Comparison of ENCODE assay signal across 22 mouse cellular contexts in the genomic region with DNA sequence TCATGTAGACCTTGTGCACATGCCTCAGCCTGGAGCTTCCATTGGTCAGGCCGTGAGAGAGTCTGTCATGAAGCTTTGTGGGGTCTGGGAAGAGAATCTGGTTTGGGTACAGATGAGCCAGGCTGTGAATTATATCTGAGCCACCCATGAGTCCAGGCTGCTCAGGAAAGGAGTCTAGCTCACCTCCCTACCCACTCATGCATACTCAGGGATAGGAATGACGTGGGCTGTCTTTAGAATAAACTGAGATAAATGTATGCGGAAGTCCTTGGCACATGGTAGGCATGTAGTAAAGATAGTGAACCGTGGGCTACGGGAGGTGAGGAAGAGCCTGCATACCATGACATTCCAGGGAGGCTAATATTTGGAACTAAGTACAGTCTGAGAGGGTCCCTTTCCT. TPM values are rescaled to one million over a fixed set of nuclear protein-coding genes. Genes with fewer than 3 reads are reported as not detected.
DNase-seq lines count a peak whose midpoint lies in the region; ATAC-seq lines count a peak whose summit lies in the region.
"Had no signal": no experiment of that assay in that cellular context is flagged by ENCODE, and none has a peak within 500 bp of the region (broad histone marks: within the 10 kb centered on the region; RNA-seq: fewer than 3 reads in every experiment).

No protein-coding gene starts in this region.

- H3K27me3 ChIP-seq in heart, embryonic 14.5 days (ENCODE audit: control insufficient read depth, insufficient read depth, low read length): no peaks in the 10 kb centered on the region
- no peaks in the 10 kb centered on the region; the same call in 1 of the 2 replicates for H3K27me3 ChIP-seq in heart, embryonic 12.5 days (replicated peaks)
- no peaks in the 10 kb centered on the region for H3K27me3 ChIP-seq in midbrain, embryonic 11.5 days (ENCODE audit: control insufficient read depth, insufficient read depth, low read length)
- H3K27me3 ChIP-seq in midbrain, embryonic 15.5 days (replicated peaks): no peaks in the 10 kb centered on the region

- no peak overlapping the region for H3K4me2 ChIP-seq in heart, embryonic 14.5 days (ENCODE audit: low read length)
- H3K4me2 ChIP-seq in heart, embryonic 12.5 days: no peak overlapping the region
- no peak overlapping the region for H3K4me2 ChIP-seq in midbrain, embryonic 11.5 days
- no peak overlapping the region for H3K4me2 ChIP-seq in midbrain, embryonic 15.5 days

- peaks cover 9% of the 10 kb centered on the region in 2 experiments for H3K4me1 ChIP-seq in heart, embryonic 14.5 days (ENCODE audit: control insufficient read depth in 2 of 2, insufficient read depth in 2 of 2, low read length in 2 of 2)
- H3K4me1 ChIP-seq in heart, embryonic 12.5 days (replicated peaks): peaks cover 10% of the 10 kb centered on the region; the same call in 1 of the 2 replicates
- no peaks in the 10 kb centered on the region for H3K4me1 ChIP-seq in midbrain, embryonic 11.5 days (ENCODE audit: control insufficient read depth, insufficient read depth, low read length)
- H3K4me1 ChIP-seq in midbrain, embryonic 15.5 days: no peaks in the 10 kb centered on the region

- DNase-seq in frontal cortex, postnatal 36 days (ENCODE audit: low spot score in 2 of 2): no peak
- DNase-seq in midbrain, embryonic 11.5 days (ENCODE audit: low spot score, missing footprints): peak; percentile 56
- DNase-seq in brain, adult 2 months (ENCODE audit: low read depth, low spot score): peak; percentile 35
- DNase-seq in gastrocnemius, postnatal 25 days: no peak
- DNase-seq: adrenal gland, adult 2 months; adrenal gland, adult 8-10 months; adrenal gland, postnatal 10 days; adrenal gland, postnatal 14 days; adrenal gland, postnatal 25 days; adrenal gland, postnatal 36 days; B cell, adult 2 months; cerebellum, adult 11 months; cerebellum, adult 11-12 months; cerebellum, adult 18-20 months had no signal

- no peak overlapping the region for H3K9ac ChIP-seq in heart, embryonic 14.5 days (ENCODE audit: low read length)
- H3K9ac ChIP-seq in heart, embryonic 12.5 days: no peak overlapping the region
- no peak overlapping the region for H3K9ac ChIP-seq in midbrain, embryonic 11.5 days (ENCODE audit: low read length)
- no peak overlapping the region for H3K9ac ChIP-seq in midbrain, embryonic 15.5 days

- H3K9me3 ChIP-seq in heart, embryonic 14.5 days (ENCODE audit: control insufficient read depth, low read length): peaks cover 5% of the 10 kb centered on the region; the same call in 1 of the 2 replicates
- H3K9me3 ChIP-seq in heart, embryonic 12.5 days (replicated peaks): 0 out of 2 replicates have a peak, but pooled peaks cover 2% of the 10 kb centered on the region
- H3K9me3 ChIP-seq in midbrain, embryonic 11.5 days (ENCODE audit: control insufficient read depth, low read length): no peaks in the 10 kb centered on the region
- no peaks in the 10 kb centered on the region for H3K9me3 ChIP-seq in midbrain, embryonic 15.5 days
- H3K9me3 ChIP-seq: G1E had no signal

- H3K4me3 ChIP-seq in heart, embryonic 14.5 days (ENCODE audit: control insufficient read depth in 1 of 2, insufficient read depth in 1 of 2, low read depth in 1 of 2, low read length in 2 of 2): no peak overlapping the region
- no peak overlapping the region for H3K4me3 ChIP-seq in heart, embryonic 12.5 days
- no peak overlapping the region for H3K4me3 ChIP-seq in midbrain, embryonic 11.5 days (ENCODE audit: low read depth, low read length)
- no peak overlapping the region for H3K4me3 ChIP-seq in midbrain, embryonic 15.5 days

- WGBS in heart, embryonic 14.5 days: 42% methylated on average over 5 of the region's 5 CpGs
- WGBS in heart, embryonic 12.5 days: 58% methylated on average over 5 of the region's 5 CpGs
- 88% methylated on average over 5 of the region's 5 CpGs for WGBS in midbrain, embryonic 11.5 days
- WGBS in midbrain, embryonic 15.5 days: 92% methylated on average over 5 of the region's 5 CpGs

- ATAC-seq in frontal cortex, adult (ENCODE audit: low TSS enrichment): peak; percentile 83
- 0 out of 2 replicates have a peak, but pooled peaks have one; percentile 21 for ATAC-seq in heart, embryonic 14.5 days (ENCODE audit: insufficient number of reproducible peaks, insufficient read depth, low FRiP score, low read depth)
- no peak for ATAC-seq in heart, embryonic 12.5 days (ENCODE audit: insufficient number of reproducible peaks, low FRiP score)
- ATAC-seq in midbrain, embryonic 11.5 days (ENCODE audit: low FRiP score): no peak
- no peak for ATAC-seq in midbrain, embryonic 15.5 days (replicated peaks)
- ATAC-seq: activated CD4-positive, CD25-positive, alpha-beta regulatory T cell, adult 4 months; CD4-positive, CD25-positive, alpha-beta regulatory T cell, adult 4 months; Patski had no signal

- no peaks in the 10 kb centered on the region for H3K36me3 ChIP-seq in heart, embryonic 14.5 days (ENCODE audit: control insufficient read depth, insufficient read depth, low read length)
- H3K36me3 ChIP-seq in heart, embryonic 12.5 days: no peaks in the 10 kb centered on the region
- H3K36me3 ChIP-seq in midbrain, embryonic 11.5 days (ENCODE audit: control insufficient read depth, insufficient read depth, low read length): no peaks in the 10 kb centered on the region
- no peaks in the 10 kb centered on the region for H3K36me3 ChIP-seq in midbrain, embryonic 15.5 days (replicated peaks)
- H3K36me3 ChIP-seq: G1E had no signal

- no peak overlapping the region for H3K27ac ChIP-seq in heart, embryonic 14.5 days (replicated peaks in 1 of 2; ENCODE audit: control insufficient read depth in 1 of 2, insufficient read depth in 1 of 2, low read depth in 2 of 2, low read length in 2 of 2)
- no peak overlapping the region for H3K27ac ChIP-seq in heart, embryonic 12.5 days (ENCODE audit: poor library complexity, severe bottlenecking)
- no peak overlapping the region for H3K27ac ChIP-seq in midbrain, embryonic 11.5 days (ENCODE audit: low read depth, low read length)
- no peak overlapping the region for H3K27ac ChIP-seq in midbrain, embryonic 15.5 days

RNA-seq across cellular contexts. Expression of gene Col23a1, which starts 44.3 kb away (rescaled TPM):
- polyA plus RNA-seq in heart, embryonic 14.5 days (2014; fragmentation: Nextera tagmentation; extraction: Ambion mirVana): 12.3 and 13.3 TPM in 2 replicates
- polyA plus RNA-seq in heart, embryonic 12.5 days (2016; fragmentation: Nextera tagmentation; extraction: Ambion mirVana): 16.4 and 18.9 TPM in 2 replicates
- 10.7 and 11.1 TPM in 2 replicates for polyA plus RNA-seq in midbrain, embryonic 11.5 days (2014; fragmentation: Nextera tagmentation; extraction: Ambion mirVana)
- polyA plus RNA-seq in midbrain, embryonic 15.5 days (2015; fragmentation: Nextera tagmentation; extraction: Ambion mirVana): 6.1 and 7.6 TPM in 2 replicates
- total RNA-seq in gastrocnemius, postnatal 25 days (2021): 1 to 10 TPM; 1.8 to 1.9 TPM

Comparison
In these comparisons a context has a peak if more than half of its experiments do, and no peak if none do; other contexts are left out.
1. ATAC-seq: peak in frontal cortex, adult (single experiment) and heart, embryonic 14.5 days (single experiment); none in heart, embryonic 12.5 days (single experiment), midbrain, embryonic 11.5 days (single experiment) and midbrain, embryonic 15.5 days (single experiment).
2. DNase-seq: peak in midbrain, embryonic 11.5 days (single experiment) and brain, adult 2 months (single experiment); none in frontal cortex, postnatal 36 days (0 of 2) and gastrocnemius, postnatal 25 days (single experiment).